Mouse (Mus musculus) thymus, postnatal 25 days (tissue): ENCODE measurements around the gene Dsn1.

Experiments used
- DNase-seq: peaks from one replicate; pipeline ENCODE4 v3.0.0; 2022

Gene Dsn1

DNA sequence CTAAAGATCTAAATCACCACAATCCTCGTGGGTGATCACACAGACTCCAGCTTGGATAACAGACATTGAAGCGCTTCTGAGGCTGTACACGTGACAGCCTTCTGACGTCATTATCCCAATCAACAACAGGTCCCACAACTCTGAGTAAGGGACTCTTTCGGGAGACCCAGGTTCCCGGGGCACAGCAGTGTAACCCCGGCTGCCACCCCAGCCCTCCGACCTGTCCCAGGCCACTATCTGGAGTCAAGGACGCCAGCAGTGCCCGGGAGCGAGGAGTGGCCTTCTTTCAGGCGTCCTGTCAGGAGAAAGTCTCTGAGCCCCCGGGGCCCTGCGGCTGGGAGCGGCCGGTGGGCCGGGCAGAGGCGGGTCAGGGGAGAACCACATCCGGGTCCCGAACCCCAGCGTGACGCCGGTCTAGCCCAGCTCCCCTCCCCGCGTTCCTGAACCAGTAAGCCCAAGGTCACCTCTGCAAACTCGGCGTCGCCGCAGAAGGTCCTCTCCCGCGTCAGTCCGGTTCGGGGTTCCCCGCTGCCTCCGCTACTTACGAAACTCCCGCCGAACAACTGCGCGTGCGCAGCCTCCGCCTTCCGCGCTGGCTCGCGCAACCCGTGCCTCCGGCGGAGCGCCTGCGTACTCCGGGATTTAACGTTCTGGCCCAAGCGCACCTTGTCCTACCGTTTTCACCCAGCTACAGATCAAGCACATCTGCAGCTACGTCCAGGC is at the start of gene Dsn1:
Dsn1 (minus strand) TSS at position 644 of the 723 bp plus-strand sequence.
- DNase-seq: peak; percentile 88

- DNase-seq: no peak
Measured at GRCm38 (mm10) chr2:157055721-157056120, 48.8 kb upstream of the Dsn1 start.

GRCm38 (mm10) chr2:157054816-157055215 is 47.9 kb upstream of the Dsn1 start:
- DNase-seq: no peak

DNA sequence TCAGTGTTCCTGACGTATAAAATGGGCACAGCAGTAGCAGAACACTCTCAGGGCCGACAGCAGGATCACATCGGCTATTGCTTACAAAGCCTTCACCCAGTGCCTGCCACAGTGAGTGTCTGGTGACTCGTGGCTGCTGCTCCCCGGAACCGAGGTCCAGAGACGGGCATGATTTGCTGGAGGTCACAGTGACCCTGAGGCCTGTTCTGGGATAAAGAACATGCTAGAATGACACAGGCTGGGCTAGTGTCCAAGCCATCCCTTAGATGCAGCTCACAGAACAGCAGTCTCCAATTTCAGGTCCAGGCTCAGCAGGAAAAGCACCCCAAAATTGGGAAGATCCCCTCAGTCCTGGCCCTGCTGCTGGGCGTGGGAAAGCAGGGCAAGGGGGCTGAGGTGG is 47.3 kb upstream of the Dsn1 start:
- no peak for DNase-seq

DNA sequence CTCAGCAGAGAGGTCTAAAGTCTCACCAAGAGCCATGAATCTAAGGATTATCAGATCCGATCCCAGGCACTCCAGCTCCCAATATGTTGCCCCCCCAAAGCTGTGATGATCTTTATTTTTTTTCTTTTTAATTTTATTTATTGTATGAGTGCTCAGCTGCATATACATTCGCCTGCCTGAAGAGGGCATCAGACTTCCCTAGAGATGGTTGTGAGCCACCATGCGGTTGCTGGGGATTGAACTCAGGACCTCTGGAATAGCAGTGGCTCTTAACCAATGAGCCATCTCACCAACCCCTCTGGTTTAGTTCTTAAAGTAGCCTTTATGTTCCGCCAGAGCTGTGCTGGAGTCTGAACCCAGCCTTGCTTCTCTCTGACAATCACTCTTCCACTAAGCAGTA is 46.8 kb upstream of the Dsn1 start:
- no peak for DNase-seq

DNA sequence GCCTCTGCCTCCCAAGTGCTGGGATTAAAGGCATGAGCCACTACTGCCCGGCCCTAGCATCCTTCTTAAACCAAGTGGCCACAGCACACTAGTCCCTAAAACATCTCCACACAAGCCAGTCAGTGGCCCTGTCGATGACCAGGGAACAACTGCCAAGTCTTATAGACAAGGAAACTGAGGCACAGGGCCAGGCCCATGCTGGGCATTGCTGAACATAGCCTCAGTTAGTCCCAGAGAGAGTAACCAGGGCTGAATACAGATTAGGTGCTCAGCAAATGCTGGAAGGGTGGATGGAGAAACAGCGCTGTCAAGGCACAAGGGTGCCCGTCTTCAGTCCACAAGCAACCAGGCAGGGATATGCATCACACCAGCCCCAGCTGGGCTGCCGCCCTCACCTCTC is 46.2 kb upstream of the Dsn1 start:
- DNase-seq: no peak

- DNase-seq: no peak
Measured at GRCm38 (mm10) chr2:157052448-157052847, 45.5 kb upstream of the Dsn1 start.

DNA sequence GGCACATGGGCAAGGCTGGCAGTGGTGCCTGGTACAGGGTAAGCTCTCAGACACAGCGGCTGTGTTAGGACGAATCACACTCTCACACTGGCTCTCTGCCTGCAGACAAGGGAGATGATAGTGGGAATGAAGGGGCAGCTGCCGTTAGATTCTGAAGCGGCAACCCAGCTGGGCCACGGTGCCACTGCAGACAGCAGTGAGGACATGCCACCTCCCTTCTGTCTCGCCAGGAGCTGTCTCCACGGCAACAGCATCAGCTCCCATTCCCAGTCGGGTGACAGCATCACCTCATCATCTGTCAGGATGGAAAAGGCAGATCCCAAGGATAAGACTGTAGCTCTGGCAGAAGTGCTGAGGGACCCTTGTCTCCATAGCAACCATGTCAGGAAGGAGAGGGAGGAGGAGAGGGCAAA is 42.9 kb upstream of the Dsn1 start:
- DNase-seq: no peak

GRCm38 (mm10) chr2:157048395-157049181 is 41.6 kb upstream of the Dsn1 start:
- no peak for DNase-seq

- no peak for DNase-seq
Measured at GRCm38 (mm10) chr2:157046956-157047355, 40.0 kb upstream of the Dsn1 start.

GRCm38 (mm10) chr2:157045932-157046331 is 39.0 kb upstream of the Dsn1 start:
- DNase-seq: no peak

GRCm38 (mm10) chr2:157043987-157044386 is 37.0 kb upstream of the Dsn1 start:
- no peak for DNase-seq

DNA sequence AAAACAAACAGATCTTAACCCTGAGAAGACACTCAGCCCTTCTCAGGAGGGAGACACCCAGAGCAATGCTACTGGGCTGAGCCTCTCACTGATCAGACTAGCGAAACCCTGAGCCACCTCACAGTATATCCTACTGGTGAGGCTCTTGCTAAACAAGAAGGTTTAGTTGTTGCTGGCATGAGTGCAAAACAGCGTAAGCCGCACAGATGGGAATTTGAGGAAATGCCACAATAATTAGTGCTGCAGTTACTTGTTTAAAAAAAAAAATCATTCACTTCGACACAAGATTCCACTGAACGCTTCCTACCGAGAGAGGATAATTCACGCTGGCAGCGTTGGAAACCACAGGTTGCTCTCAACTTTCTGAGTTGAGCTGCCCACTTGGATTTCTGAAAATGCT is 36.6 kb upstream of the Dsn1 start:
- DNase-seq: no peak

DNA sequence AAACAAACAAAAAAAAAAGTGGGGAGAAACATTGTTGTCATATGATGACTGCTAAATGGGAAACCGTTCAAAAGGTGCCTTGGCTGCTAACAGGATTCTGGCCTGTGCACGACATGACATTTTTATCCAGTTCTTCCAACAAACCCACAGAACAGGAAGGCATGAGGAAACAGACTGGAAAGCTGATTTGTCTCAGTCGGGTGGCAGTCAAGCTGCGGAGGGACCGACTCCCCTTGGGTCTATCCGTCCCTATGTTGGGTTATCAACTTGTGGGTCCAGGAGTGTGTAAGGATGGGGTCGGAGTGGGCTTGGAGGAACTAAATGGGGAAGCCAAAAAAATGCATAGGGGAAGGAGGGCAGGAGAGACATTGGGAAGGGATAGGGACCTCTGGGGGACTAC is 34.5 kb upstream of the Dsn1 start:
- no peak for DNase-seq

GRCm38 (mm10) chr2:157040649-157041046 is 33.7 kb upstream of the Dsn1 start:
- DNase-seq: no peak

DNA sequence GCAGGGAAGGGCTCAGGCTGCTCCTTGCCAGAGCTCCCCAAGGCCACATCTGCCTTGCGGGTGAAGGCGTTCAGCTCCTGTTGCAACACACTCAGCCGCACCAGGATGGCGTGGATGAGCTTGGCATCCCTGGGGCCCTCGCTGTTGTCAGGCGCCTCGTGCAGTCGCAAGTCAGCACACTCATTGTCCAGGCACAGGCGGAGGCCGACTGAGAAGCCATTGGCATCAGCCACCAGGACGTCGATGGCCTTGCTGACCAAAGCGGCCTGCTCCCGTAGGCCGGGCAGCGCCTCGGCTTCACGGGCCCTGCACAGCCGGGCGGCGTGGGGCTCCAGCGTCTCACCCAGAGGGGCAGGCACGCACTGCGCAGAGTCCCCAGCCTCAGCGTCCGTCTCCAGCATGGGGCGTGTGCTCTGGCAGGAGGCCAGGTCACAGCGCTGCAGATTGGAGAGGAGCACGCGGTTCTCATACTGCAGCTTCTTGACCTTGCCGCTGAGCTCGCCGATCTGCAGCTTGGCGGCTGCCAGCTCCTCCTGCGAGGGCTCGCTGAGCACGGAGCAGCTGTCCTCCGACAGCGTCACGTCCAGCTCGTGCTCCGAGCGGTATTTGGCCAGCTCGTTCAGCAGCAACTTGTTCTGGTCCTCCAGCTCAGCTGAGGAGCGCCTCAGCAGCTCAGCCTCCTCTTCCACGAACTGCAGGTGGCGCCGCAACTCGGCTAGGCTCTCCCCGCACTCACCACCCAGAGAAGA is 33.1 kb upstream of the Dsn1 start:
- DNase-seq: no peak

DNA sequence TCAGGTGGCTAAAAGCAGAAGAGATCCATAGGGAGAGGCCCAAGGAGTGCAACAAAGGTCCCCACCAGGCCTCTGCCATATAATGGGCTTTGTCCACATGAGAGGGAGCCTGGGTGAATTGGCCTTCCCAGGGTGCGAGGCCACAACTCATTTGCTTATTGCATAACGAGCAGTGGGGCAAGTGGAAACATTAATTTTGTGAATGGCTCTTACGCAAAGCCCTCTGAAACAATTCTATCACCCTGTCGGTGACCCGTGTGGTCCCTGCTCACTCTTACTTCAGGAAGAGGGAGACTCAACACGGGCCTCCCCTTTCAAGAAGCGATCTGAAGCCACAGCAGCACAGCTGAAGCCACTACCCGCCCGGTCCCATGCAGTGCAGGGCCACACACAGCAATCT is 30.3 kb upstream of the Dsn1 start:
- DNase-seq: no peak

- no peak for DNase-seq
Measured at GRCm38 (mm10) chr2:157036400-157036799, 29.4 kb upstream of the Dsn1 start.

DNA sequence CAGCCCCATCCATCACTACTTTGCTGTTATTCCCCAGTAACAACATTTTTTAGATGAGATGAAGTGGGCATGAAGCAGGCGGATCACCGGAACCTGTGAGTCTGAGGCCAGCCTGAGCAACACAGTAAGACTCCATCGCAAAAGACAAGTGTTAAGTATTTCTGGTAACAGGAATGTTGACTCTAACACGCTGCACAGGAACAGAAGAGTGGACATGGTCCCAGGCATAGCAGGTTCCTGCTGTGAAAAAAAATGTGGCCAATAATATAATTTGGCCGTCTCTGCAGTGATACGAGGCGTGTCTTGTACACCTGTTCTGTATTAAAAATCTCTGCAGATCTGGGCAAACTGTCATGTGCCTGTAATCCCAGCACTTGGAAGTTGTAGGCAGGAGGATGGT is 28.4 kb upstream of the Dsn1 start:
- no peak for DNase-seq

GRCm38 (mm10) chr2:157030804-157031203 is 23.9 kb upstream of the Dsn1 start:
- peak; percentile 79 for DNase-seq

DNA sequence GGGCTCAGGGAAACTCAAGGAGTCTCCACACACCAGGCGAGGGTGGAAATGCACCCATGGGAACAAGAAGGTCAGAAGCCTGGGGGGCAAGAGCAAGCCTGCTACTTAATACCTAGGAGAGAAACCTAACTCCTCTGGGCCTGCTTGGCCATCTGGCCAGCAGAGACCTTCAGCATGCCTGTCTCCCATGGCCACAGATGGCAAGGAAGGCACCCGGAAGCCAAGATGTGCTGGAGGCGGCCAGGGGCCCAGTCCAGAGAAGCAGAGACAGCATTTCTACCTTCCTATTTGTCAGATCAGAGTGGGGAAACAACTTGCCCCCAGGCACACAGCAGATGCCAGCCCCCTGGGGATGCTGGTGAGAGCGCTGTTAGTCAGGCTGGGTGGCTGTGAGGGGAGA is 21.3 kb upstream of the Dsn1 start:
- no peak for DNase-seq

GRCm38 (mm10) chr2:157027106-157028008 is 20.4 kb upstream of the Dsn1 start:
- no peak for DNase-seq

GRCm38 (mm10) chr2:157021156-157021555 is 14.2 kb upstream of the Dsn1 start:
- DNase-seq: no peak
